Mouse (Mus musculus) common myeloid progenitor, adult 5-6 weeks (primary cell): ENCODE data around the gene Tmem92. TPM values are rescaled to one million over a fixed set of nuclear protein-coding genes. Genes with fewer than 3 reads are reported as not detected.
"Not testable (repeated sequence)": the region's sequence is repeated elsewhere in the genome, so short reads cannot be mapped to it uniquely, and the experiment has no call there.

ENCODE experiments used
- ATAC-seq: replicated peaks from 2 replicates; pipeline ENCODE4 v1.8.0; 2016; ENCODE audit warnings: low read depth, mild to moderate bottlenecking, moderate TSS enrichment, inconsistent platforms; ENCODE audit not compliant: poor library complexity, severe bottlenecking
- total RNA-seq: library from RNA; stranded (forward); fragments of 200-1000, 187-1606 nt; gene quantifications from 2 replicates; pipeline ENCODE4 v1.2.3, GENCODE M21; 2017

Tmem92 gene
- total RNA-seq: not detected in 2 replicates

- ATAC-seq: no peak
Measured at GRCm38 (mm10) chr11:94782603-94783002, at the start of gene Tmem92. Gene Tmem92, minus strand, starts transcription at chr11:94782703.

- ATAC-seq: no peak
Measured at GRCm38 (mm10) chr11:94828966-94829365, 46.5 kb upstream of the Tmem92 start.

GRCm38 (mm10) chr11:94819427-94819826 lies 36.9 kb upstream of the Tmem92 start:
- peak; percentile 86 for ATAC-seq

GRCm38 (mm10) chr11:94818946-94819345 lies 36.4 kb upstream of the Tmem92 start:
- ATAC-seq: 0 out of 2 replicates have a peak, but pooled peaks have one; percentile 62

- ATAC-seq: not testable (repeated sequence)
Measured at GRCm38 (mm10) chr11:94811537-94811936, 29.0 kb upstream of the Tmem92 start.

GRCm38 (mm10) chr11:94791700-94792099 lies 9.2 kb upstream of the Tmem92 start:
- ATAC-seq: peak; percentile 45; the same call in 1 of the 2 replicates

GRCm38 (mm10) chr11:94785247-94785646 lies 2.7 kb upstream of the Tmem92 start:
- ATAC-seq: peak; percentile 67

GRCm38 (mm10) chr11:94774887-94775497 lies 7.5 kb downstream of the Tmem92 start:
- ATAC-seq: no peak

- 0 out of 2 replicates have a peak, but pooled peaks have one; percentile 47 for ATAC-seq
Measured at GRCm38 (mm10) chr11:94773851-94774250, 8.7 kb downstream of the Tmem92 start.

- no peak for ATAC-seq
Measured at GRCm38 (mm10) chr11:94772363-94773055, 10.0 kb downstream of the Tmem92 start.

GRCm38 (mm10) chr11:94767241-94767640 lies 15.3 kb downstream of the Tmem92 start:
- no peak for ATAC-seq

- ATAC-seq: no peak
Measured at GRCm38 (mm10) chr11:94762775-94763174, 19.7 kb downstream of the Tmem92 start.

- no peak for ATAC-seq
Measured at GRCm38 (mm10) chr11:94762281-94762680, 20.2 kb downstream of the Tmem92 start.

- ATAC-seq: no peak
Measured at GRCm38 (mm10) chr11:94760799-94761198, 21.7 kb downstream of the Tmem92 start.

- no peak for ATAC-seq
Measured at GRCm38 (mm10) chr11:94760364-94760763, 22.1 kb downstream of the Tmem92 start.

GRCm38 (mm10) chr11:94759916-94760315 lies 22.6 kb downstream of the Tmem92 start:
- no peak for ATAC-seq

- ATAC-seq: peak; percentile 60
Measured at GRCm38 (mm10) chr11:94752946-94753713, 29.4 kb downstream of the Tmem92 start.

- ATAC-seq: no peak
Measured at GRCm38 (mm10) chr11:94741732-94742272, 40.7 kb downstream of the Tmem92 start, which contains the start of gene Cdc34b. Gene Cdc34b, plus strand, starts transcription at chr11:94741782.

- no peak for ATAC-seq
Measured at GRCm38 (mm10) chr11:94735746-94736145, 46.8 kb downstream of the Tmem92 start.

- ATAC-seq: peak; percentile 52
Measured at GRCm38 (mm10) chr11:94732773-94733172, 49.7 kb downstream of the Tmem92 start.
